Mouse (Mus musculus): ENCODE measurements at regions not wholly inside any gene's neighbourhood (a gene's known extent, or its start where the extent isn't known, plus 50 kb on each side); places are given as distances from the start of the nearest gene placed in this dataset.

GRCm38 (mm10) chr8:26706768-26707156 lies 270.4 kb upstream of the Zfp703 start:
- TF ChIP-seq CTCF (IDR thresholded peaks at IDR 0.05; ENCODE audit: low read depth) = no peak
- no peak for TF ChIP-seq EP300 (optimal IDR thresholded peaks at IDR 0.05)
